Mouse (Mus musculus): Measurements from ENCODE around the gene Rph3al. TPM values are rescaled to one million over a fixed set of nuclear protein-coding genes. Genes with fewer than 3 reads are reported as not detected.
A peak's percentile ranks its signal among the peaks of the same experiment; 100 is the strongest.

Rph3al gene
- total RNA-seq, 1 experiment from 2014 or later = 19.4 TPM

DNA sequence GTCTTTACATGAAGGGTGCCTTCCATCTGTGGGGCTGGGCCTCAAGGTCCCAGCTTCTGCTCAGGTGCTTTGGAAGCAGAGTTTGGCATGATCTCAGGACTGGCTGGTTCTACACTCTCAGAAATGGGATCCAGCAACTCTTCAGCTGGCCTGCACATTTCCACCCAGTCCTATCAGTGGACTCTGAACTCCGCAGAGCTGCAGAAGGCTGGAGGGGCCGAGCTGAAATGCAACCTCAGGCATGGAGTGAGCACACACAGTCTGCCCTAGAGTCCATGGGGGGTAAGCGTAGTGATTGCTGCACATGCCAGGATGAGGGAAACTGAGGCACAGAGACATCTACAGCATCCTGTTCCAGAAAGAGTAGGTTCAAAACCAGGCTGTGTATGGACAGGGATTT is 127.7 kb downstream of the Rph3al start:
- DNase-seq = no peak

DNA sequence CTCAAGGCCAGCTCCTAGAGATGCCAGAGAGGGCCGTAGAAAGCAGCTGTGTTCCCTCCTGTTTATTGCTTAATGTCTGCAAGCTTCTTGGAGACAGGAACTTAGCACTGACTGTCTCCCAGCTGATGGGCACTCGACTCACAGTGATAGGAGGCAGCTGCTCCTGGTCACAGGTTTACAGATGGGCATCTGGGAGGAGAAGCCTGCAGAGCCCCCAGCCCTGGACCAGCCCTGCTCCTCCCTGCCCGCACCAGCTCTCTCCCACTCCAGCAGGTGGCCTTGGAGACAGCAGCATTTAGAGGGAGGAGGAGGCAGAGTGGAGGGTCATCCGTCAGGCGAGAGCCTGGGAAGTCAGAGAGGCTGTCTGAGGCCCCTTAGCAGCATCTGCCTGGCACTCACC is 130.7 kb downstream of the Rph3al start:
- peak; percentile 24 for DNase-seq

DNA sequence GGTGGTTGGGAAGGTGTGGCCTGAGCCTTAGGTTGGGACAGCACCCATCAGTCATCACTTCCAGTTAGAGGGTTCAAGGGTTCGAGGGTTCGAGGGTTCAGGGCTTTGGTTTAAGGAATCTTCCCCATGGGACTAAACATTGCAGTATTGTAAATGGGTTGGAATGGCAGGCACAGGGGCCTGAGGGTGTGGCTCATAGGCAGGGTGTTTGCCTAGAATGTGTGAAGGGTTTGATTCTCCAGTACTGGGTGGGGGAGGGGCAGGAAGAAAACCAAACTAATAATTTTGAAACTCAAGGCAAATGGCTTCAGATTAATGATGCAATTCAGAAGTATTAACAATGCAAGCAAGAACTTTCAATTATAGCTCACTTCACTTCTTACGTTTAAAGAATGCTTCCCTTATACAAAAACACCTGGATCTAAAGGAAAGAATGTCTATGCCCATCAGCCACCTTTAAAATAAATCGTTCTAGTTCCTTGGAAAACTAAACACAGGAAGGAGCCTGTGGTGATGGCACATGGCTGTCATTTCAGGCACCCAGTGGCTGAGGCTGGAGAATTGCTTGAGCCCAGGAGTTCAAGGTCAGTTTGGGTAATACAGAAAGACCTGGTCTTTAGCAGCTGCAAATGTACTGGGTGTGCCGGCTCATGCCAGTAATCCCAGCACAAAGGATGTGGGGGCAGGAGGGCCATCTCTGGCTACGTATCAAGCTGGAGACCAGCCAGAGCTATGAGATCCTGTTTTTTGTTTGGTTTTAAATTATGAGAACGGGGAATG is 136.3 kb downstream of the Rph3al start:
- DNase-seq = no peak

DNA sequence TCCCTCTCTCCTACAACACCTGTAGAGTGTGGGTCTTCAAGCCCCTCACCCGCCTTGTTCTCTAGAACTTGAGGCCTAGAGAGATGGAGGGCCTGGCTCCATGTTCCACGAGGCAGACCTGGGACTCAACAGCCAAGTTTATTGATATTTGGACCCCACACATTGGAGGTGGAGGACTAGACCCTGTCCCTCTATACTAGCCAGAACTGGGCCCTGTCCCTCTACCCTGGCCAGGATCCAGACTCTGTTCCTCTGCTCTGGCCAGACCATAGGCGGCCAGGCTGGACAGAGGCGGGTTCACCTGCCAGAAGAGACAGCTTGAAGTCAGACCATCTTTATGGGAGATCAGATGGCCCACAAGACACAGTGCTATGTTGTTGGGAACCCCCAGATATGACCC is 136.9 kb downstream of the Rph3al start:
- no peak for DNase-seq

DNA sequence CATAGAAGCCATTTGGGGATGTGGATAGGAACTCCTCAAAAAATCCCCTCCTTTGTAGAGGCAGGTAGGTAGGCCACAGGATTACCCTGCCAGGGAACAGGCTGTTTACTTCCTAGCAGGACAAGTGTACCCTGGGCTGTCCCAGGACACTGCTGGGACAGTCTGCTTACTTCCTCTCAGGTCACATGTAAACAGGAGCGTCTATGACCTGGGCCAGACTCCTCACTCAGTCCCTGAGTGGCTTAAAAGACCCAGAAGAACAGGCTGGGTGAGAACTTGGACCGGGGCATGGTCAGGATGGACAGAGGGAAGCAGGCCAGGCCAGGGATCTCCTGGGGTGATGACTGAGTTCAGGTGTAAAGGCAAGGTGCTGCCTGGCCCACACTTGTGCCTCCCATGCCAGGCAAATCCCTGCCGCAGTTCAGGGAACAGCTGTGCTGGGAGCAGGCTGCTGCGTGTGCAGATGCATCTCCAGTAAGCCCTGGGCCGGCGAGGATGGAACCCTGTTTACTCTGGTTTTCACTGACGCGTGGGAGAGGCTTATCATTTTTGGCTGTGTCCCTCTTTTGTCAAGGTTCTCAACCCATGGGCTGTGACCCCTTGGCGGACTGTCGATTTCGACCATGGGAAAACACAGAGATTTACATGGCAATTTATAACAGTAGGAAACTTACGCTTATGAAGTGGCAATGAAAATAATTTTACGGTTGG is 141.5 kb downstream of the Rph3al start:
- DNase-seq = no peak

DNA sequence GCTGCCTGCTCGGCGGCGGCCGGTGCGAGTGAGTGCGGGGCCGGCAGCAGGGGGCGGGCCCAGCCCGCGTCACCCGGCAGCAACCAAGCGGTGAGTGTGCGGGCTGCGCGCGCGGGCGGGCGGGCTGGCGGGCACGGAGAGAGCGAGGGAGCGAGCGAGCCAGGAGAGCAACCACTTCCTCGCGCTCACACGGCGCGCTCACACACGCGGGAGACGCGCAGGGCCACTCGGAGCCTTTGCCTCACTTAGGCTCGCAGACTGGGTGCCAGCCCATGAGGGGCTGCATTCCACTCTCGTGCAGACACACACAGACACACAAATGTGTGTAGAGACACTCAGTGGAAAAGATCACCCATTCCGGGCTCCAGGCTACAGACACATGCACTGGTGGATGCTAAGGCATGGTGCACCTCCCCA is 142.2 kb downstream of the Rph3al start, which contains the start of gene Doc2b:
Gene Doc2b, minus strand, starts transcription at position 21 of the 417 bp plus-strand sequence.
- peak; percentile 72 for DNase-seq

DNA sequence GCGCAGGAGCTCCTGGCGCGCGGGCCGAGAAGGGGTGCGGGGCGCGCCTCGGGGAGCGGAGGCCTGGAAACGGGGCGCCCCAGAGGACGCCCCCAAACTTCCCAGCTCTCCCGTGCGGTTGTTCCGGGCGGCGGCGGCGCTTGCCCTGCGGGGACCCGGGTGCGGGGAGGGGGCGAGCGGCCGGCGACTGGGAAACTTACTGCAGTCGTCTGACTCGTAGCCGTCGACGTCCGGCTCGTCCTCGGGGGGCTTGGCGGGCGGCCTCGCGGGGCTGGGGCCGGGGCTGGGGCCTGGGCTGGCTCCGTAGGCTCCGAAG is 142.9 kb downstream of the Rph3al start:
- peak; percentile 21 for DNase-seq

DNA sequence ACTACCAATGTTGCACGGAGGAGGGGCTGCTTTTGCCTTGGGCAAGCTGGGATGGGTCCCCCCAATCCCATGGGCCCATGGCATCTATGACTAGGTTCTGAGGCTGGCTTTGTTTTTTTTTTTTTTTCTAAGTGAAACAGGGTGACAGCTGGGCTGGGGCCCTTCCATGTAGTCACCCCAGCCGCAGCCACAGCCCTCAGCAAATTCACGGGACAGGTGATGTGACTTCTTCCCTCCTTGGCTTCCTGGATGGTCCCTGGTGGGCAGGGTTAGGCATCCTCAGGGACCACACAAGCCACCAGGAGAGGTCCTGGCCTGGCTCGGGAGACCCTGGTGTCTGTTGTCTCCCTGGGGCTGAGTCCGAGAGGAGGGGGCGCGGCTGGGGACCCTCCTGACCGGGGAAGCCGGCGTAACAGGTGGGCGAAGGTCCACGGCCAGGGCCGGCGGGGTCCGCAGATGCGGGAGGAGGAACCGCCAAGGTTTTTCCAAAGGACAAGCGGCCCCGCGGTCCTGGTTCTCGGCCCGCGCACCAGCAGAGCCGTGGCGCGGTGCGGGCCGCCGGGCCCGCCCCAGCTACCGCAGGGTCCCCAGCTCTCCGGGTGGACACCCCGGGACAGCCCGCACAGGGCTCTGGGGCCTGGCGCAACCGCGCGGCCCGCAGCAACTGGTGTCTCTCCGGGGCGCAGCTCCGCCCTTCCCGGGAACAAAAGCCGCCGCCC is 143.5 kb downstream of the Rph3al start:
- DNase-seq = peak; percentile 58

DNA sequence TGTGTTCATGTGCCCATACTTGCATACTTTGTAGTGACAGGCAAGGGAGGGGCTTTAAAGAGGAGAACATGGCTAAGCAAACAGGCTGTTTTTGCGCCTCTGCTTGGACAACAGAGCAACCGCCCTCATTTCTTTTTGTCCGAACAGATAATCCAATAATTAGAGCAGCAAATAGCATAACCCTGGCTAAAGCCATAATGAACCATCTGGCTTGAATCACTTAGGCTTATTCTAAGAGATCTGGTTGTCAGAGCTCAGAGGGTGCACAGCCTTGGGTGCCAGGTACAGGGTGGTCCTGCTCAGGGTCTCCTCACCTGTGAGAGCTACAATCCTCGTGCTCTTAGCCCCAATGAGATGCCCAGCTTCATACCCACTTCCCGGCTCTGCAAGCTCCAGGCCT is 144.9 kb downstream of the Rph3al start:
- no peak for DNase-seq

DNA sequence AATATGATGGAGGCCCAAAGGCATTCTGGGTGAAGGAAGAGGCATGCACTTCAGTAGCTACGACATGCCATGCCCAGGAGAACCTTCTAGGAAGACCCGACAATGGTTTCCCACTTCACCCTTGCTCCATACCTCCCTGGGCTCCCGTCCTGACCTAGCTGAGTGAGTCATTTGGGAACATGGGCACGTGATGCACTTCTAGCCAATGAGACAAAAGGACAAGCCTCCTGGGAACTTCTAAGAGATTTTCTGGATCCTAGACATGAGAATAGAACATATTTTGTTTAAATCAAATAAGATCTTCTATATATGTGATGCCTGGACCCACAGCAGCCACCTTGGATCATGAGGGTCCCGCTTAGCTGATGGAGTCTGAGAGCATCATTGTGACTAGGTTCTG is 145.7 kb downstream of the Rph3al start:
- no peak for DNase-seq

DNA sequence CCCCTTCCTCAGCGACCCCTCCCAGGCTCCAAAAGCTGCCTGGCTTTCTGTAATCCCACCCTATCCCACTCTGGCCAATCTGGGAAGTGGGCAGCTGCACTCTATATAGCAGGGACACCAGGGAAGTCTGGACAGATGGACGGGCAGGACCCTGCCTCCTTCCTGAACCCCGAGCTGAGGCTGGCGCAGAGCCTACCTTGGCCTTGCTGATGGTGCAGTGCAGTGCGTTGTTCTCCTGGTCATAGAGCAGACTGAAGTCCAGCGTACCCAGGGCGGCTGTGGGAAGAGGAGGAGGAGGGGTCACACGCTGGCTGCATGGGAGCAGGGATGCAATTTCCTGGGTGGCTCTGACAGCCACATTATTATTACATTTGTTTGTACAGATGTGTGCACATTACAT is 152.3 kb downstream of the Rph3al start:
- DNase-seq = no peak

DNA sequence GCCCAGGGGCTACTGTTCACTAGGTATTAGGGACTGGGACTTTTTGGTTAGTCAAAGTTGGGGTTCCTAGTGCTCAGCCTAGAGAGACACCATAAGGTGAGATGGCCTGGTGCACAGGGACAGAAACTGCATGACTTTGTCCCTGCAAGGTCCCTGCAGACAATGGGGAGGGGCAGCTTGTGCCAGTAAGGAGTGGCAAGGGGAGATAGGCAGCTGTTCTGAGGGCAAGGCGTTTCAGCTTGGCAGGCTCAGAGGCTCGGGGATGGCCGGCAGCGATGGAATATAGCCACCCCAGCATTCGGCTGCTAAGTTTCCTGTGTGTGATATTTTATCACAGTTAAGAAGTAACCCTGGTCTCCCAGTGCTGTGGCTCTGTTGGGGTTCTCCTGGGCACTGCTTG is 154.4 kb downstream of the Rph3al start:
- no peak for DNase-seq

DNA sequence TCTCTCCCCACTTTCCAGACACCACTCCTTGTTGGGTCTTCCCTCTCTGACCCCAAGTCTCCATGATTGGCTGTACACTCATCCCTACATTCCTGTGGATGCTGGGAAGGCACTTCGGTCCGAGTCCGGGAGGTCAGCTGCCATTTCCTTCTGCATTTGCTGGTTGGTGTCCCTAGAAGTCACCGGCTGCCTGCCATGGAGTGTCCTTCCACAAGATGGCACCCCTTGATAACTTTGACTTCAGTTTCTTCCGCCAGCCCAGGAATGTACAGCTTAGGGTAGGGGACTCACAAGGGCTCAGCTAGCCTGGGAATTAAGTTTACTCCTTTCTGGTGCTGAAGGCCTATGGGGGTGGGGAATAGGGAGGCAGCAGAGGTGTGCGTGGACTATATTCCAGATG is 156.3 kb downstream of the Rph3al start:
- peak; percentile 66 for DNase-seq

Other genes starting within 250 kb of the Rph3al start
- gene Ywhae, start 205.6 kb downstream of the Rph3al start, total RNA-seq (2021) = 594 and 621 TPM in 2 replicates
- gene Doc2b, start 142.4 kb downstream of the Rph3al start, total RNA-seq (2021) = 16.0 and 23.3 TPM in 2 replicates
- not detected in 2 replicates for gene 1700016K19Rik, start 61.5 kb upstream of the Rph3al start, total RNA-seq (2021)
- 19.3 and 20.2 TPM in 2 replicates for gene Rflnb, start 89.4 kb upstream of the Rph3al start, total RNA-seq (2021)
- 43.1 and 55.1 TPM in 2 replicates for gene Vps53, start 241.2 kb upstream of the Rph3al start, total RNA-seq (2021)
- gene Fam57a, start 241.2 kb upstream of the Rph3al start, total RNA-seq (2021) = 6.8 and 9.2 TPM in 2 replicates